Mouse (Mus musculus): Measurements from ENCODE around the gene Lmx1b. TPM values are rescaled to one million over a fixed set of nuclear protein-coding genes. Genes with fewer than 3 reads are reported as not detected.

The Lmx1b gene
- polyA plus RNA-seq, 1 experiment from 2014 or later, result 0.07 TPM

GRCm38 (mm10) chr2:33642650-33643458 lies 2.5 kb upstream of the Lmx1b start:
- Histone ChIP-seq H3K27me3 (ENCODE audit: control insufficient read depth, insufficient read depth, low read length) (peaks cover 99% of the 10 kb centered on the region), H3K9ac (ENCODE audit: low read length) (no peak overlapping the region), H3K36me3 (ENCODE audit: control insufficient read depth, insufficient read depth, low read length) (no peaks in the 10 kb centered on the region), H3K4me3 (ENCODE audit: control insufficient read depth in 1 of 2, insufficient read depth in 1 of 2, low read depth in 1 of 2, low read length in 2 of 2) (peak overlapping the region in 1 of 2 experiments; percentile 20; a peak in 1 of 4 replicates), H3K9me3 (ENCODE audit: control insufficient read depth, low read length) (no peaks in the 10 kb centered on the region), H3K27ac (replicated peaks in 1 of 2; ENCODE audit: control insufficient read depth in 1 of 2, insufficient read depth in 1 of 2, low read depth in 2 of 2, low read length in 2 of 2) (no peak overlapping the region), H3K4me1 (ENCODE audit: control insufficient read depth in 2 of 2, insufficient read depth in 2 of 2, low read length in 2 of 2) (peaks cover 2 to 21% of the 10 kb centered on the region in 2 experiments; a peak in 3 of 4 replicates), H3K4me2 (ENCODE audit: low read length) (peak overlapping the region; percentile 46)
- WGBS, result 3% methylated on average over 42 of the region's 42 CpGs
- ATAC-seq (ENCODE audit: insufficient number of reproducible peaks, insufficient read depth, low FRiP score, low read depth), result no peak

DNA sequence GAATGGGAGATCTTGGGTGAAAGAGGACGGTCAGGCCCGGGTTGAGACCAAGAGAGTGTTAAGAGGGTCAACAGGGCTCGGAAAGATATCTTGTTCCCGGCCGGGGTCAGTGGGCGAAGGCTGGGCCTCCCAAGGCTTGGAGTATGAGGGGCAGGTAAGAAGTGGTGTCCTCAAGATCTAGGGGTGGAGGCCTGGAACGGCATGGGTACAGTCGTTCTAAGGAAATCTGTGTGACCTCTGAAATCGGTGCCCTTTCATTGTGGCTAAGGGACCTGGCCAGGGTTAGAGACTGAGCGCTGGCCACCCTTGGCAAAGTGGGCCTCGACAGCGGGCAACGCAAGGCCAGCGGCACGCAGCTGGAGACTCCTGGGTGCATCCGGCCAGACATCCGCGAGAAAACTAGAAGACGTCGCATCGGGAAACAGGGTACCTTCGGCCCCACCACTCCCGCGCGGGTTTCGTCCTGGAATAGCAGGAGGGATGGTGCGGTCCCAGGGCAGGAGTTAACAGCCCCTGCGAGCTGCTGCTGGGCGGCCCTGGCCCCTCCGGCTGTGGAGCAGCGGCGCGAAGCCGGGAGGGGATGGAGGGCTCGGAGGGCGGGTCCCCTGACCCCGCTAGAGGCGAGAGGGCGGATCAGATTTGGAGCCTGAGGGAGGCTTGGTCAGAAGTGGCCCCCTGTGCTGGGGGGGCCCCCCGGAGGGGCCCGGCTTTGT lies 1.7 kb upstream of the Lmx1b start:
- no peak overlapping the region for H3K27ac ChIP-seq (replicated peaks in 1 of 2; ENCODE audit: control insufficient read depth in 1 of 2, insufficient read depth in 1 of 2, low read depth in 2 of 2, low read length in 2 of 2)
- no peaks in the 10 kb centered on the region for H3K9me3 ChIP-seq (ENCODE audit: control insufficient read depth, low read length)
- H3K9ac ChIP-seq (ENCODE audit: low read length), result no peak overlapping the region
- H3K4me2 ChIP-seq (ENCODE audit: low read length), result peak overlapping the region; percentile 46
- no peaks in the 10 kb centered on the region for H3K36me3 ChIP-seq (ENCODE audit: control insufficient read depth, insufficient read depth, low read length)
- H3K4me1 ChIP-seq (ENCODE audit: control insufficient read depth in 2 of 2, insufficient read depth in 2 of 2, low read length in 2 of 2), result peaks cover 2 to 21% of the 10 kb centered on the region in 2 experiments; a peak in 3 of 4 replicates
- peaks cover 99% of the 10 kb centered on the region for H3K27me3 ChIP-seq (ENCODE audit: control insufficient read depth, insufficient read depth, low read length)
- ATAC-seq (ENCODE audit: insufficient number of reproducible peaks, insufficient read depth, low FRiP score, low read depth), result no peak
- H3K4me3 ChIP-seq (ENCODE audit: control insufficient read depth in 1 of 2, insufficient read depth in 1 of 2, low read depth in 1 of 2, low read length in 2 of 2), result peak overlapping the region in 1 of 2 experiments; percentile 20; a peak in 2 of 4 replicates
- under 1% methylated on average over 41 of the region's 41 CpGs for WGBS

DNA sequence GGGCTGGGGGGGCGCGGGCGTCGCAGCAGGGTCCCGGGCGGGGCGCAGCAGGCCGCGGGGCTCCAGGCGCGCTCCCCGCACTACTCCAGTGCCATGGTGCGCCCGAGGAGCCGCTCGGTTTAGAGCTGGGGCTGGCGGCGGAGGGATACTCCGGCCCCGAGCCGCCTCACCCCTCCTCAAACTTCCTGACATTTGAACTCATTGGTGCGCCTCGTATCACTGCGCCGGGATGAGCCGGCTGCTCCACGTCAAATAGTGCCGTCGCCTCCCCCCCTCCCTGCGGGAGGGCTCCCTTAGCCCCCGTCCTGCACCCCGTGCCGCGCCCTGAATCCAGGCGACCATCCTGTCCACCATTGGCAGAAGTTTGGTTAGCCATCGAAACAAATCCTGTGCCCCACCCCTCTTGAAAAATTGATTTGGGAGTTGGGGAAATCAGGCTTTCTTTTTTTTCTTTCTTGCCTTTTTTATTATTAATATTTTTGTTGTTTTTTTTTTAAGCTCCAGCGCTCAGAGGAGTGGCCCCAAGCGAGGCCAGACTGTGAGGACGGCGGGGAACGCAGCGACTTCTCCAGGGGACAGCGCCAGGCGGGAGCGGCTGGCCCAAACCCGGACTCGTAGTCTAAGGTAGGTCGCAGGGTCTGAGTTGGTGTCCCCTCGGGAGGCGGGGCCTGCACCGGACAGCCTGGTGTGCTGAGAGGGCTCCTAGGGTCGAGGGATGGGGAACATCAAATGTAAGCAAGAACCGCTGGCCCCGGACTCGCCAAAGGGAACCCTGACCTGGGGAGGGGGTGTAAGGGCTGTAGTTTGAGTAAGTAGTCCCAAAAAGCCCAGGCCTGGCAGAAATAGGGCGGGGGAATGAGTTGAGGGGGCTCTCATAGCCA lies 907 bp upstream of the Lmx1b start:
- Histone ChIP-seq H3K9me3 (ENCODE audit: control insufficient read depth, low read length) (no peaks in the 10 kb centered on the region), H3K27ac (replicated peaks in 1 of 2; ENCODE audit: control insufficient read depth in 1 of 2, insufficient read depth in 1 of 2, low read depth in 2 of 2, low read length in 2 of 2) (no peak overlapping the region), H3K4me1 (ENCODE audit: control insufficient read depth in 2 of 2, insufficient read depth in 2 of 2, low read length in 2 of 2) (peaks cover 2 to 21% of the 10 kb centered on the region in 2 experiments; a peak in 3 of 4 replicates), H3K4me3 (ENCODE audit: control insufficient read depth in 1 of 2, insufficient read depth in 1 of 2, low read depth in 1 of 2, low read length in 2 of 2) (peak overlapping the region; percentile 32 to 43), H3K4me2 (ENCODE audit: low read length) (peak overlapping the region; percentile 77), H3K27me3 (ENCODE audit: control insufficient read depth, insufficient read depth, low read length) (peaks cover 92% of the 10 kb centered on the region), H3K9ac (ENCODE audit: low read length) (peak overlapping the region; percentile 48; the same call in 1 of the 2 replicates), H3K36me3 (ENCODE audit: control insufficient read depth, insufficient read depth, low read length) (no peaks in the 10 kb centered on the region)
- ATAC-seq (ENCODE audit: insufficient number of reproducible peaks, insufficient read depth, low FRiP score, low read depth), result no peak
- WGBS, result 1% methylated on average over 50 of the region's 56 CpGs

DNA sequence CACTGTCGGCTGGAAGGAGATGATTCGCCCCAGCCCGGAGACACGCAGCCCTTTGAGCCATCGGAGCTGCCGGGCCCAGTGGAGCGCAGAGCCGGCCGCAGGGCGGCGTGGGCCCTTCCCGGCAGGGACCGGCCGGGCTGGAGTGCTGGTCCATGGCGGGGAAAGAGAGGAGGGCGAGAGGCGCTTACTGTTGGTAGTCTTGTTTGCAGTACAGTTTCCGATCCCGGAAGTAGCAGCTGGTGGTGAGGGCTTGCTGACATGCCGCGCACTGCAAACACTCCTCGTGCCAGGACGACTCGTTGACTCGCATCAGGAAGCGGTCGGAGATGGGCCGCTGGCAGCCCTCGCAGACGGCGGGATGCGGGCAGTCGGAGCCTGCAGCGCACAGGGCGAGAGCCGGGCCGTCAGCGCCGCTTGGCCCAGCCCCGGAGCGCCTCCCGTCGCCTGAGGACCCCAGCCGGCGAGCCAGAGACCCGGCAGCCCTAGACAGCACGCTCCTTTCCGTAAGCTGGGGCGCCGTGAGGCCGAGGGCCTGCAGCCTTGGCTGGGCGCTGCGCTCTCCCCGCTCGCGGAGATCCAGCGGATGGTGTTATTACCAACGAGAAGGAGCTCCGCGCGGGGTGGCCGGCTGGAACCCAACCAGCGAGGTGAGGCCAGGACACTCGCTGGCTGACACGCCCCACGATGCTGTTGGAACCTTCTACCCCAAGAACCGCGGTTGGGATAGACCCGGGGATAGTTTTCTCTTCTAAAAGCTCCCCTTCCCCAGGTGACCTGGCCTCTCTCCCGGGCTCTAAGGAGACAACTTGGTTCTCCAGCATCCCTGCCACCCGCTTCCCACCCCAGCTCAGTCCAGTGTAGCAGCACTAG lies 775 bp downstream of the Lmx1b start:
- Histone ChIP-seq H3K27me3 (ENCODE audit: control insufficient read depth, insufficient read depth, low read length) (peaks cover 93% of the 10 kb centered on the region), H3K27ac (replicated peaks in 1 of 2; ENCODE audit: control insufficient read depth in 1 of 2, insufficient read depth in 1 of 2, low read depth in 2 of 2, low read length in 2 of 2) (no peak overlapping the region), H3K4me2 (ENCODE audit: low read length) (peak overlapping the region; percentile 61), H3K4me1 (ENCODE audit: control insufficient read depth in 2 of 2, insufficient read depth in 2 of 2, low read length in 2 of 2) (peaks cover 2 to 21% of the 10 kb centered on the region in 2 experiments; a peak in 3 of 4 replicates), H3K9ac (ENCODE audit: low read length) (no peak overlapping the region), H3K36me3 (ENCODE audit: control insufficient read depth, insufficient read depth, low read length) (no peaks in the 10 kb centered on the region), H3K4me3 (ENCODE audit: control insufficient read depth in 1 of 2, insufficient read depth in 1 of 2, low read depth in 1 of 2, low read length in 2 of 2) (peak overlapping the region; percentile 3 to 43), H3K9me3 (ENCODE audit: control insufficient read depth, low read length) (no peaks in the 10 kb centered on the region)
- under 1% methylated on average over 64 of the region's 71 CpGs for WGBS
- ATAC-seq (ENCODE audit: insufficient number of reproducible peaks, insufficient read depth, low FRiP score, low read depth), result no peak

DNA sequence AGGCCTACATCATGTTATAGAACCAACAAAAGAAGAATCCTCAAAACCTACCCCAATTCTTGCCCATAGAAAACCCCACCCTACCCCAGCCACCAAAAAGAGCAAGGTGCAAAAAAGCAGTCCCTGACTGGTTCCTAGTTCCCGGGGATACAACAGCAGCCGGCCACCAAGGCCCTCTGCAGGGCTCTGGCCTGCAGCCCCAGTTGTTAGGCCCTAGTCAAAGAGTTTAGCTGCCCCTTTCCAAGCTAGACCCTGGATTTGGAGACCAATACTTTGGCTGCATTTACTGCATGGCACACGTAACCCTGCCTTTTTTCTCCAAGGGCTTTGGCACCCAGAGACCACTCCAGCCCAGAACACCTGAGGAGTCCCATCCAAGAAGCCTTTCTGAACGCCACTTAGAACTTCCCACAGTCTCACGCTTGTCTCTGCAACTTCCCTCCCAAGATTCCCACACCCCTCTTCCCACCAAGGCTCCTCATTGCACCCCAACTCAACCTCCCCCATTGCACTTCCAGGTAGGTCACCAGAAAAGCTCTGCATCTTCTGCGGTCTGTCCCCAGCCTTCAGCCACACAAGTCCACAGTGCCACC lies 2.1 kb downstream of the Lmx1b start:
- no peak overlapping the region for H3K4me3 ChIP-seq (ENCODE audit: control insufficient read depth in 1 of 2, insufficient read depth in 1 of 2, low read depth in 1 of 2, low read length in 2 of 2)
- no peaks in the 10 kb centered on the region for H3K36me3 ChIP-seq (ENCODE audit: control insufficient read depth, insufficient read depth, low read length)
- H3K27ac ChIP-seq (replicated peaks in 1 of 2; ENCODE audit: control insufficient read depth in 1 of 2, insufficient read depth in 1 of 2, low read depth in 2 of 2, low read length in 2 of 2), result no peak overlapping the region
- WGBS, result 32% methylated on average over 6 of the region's 6 CpGs
- H3K9ac ChIP-seq (ENCODE audit: low read length), result no peak overlapping the region
- no peak overlapping the region for H3K4me2 ChIP-seq (ENCODE audit: low read length)
- no peaks in the 10 kb centered on the region for H3K9me3 ChIP-seq (ENCODE audit: control insufficient read depth, low read length)
- H3K4me1 ChIP-seq (ENCODE audit: control insufficient read depth in 2 of 2, insufficient read depth in 2 of 2, low read length in 2 of 2), result peaks cover 2 to 21% of the 10 kb centered on the region in 2 experiments; a peak in 3 of 4 replicates
- peaks cover 93% of the 10 kb centered on the region for H3K27me3 ChIP-seq (ENCODE audit: control insufficient read depth, insufficient read depth, low read length)
- ATAC-seq (ENCODE audit: insufficient number of reproducible peaks, insufficient read depth, low FRiP score, low read depth), result no peak

GRCm38 (mm10) chr2:33637288-33637687 lies 3.0 kb downstream of the Lmx1b start:
- Histone ChIP-seq H3K27me3 (ENCODE audit: control insufficient read depth, insufficient read depth, low read length) (peaks cover 93% of the 10 kb centered on the region), H3K4me1 (ENCODE audit: control insufficient read depth in 2 of 2, insufficient read depth in 2 of 2, low read length in 2 of 2) (peaks cover 2 to 17% of the 10 kb centered on the region in 2 experiments; a peak in 3 of 4 replicates), H3K4me2 (ENCODE audit: low read length) (no peak overlapping the region), H3K27ac (replicated peaks in 1 of 2; ENCODE audit: control insufficient read depth in 1 of 2, insufficient read depth in 1 of 2, low read depth in 2 of 2, low read length in 2 of 2) (no peak overlapping the region), H3K36me3 (ENCODE audit: control insufficient read depth, insufficient read depth, low read length) (no peaks in the 10 kb centered on the region), H3K4me3 (ENCODE audit: control insufficient read depth in 1 of 2, insufficient read depth in 1 of 2, low read depth in 1 of 2, low read length in 2 of 2) (no peak overlapping the region), H3K9ac (ENCODE audit: low read length) (no peak overlapping the region), H3K9me3 (ENCODE audit: control insufficient read depth, low read length) (no peaks in the 10 kb centered on the region)
- no peak for ATAC-seq (ENCODE audit: insufficient number of reproducible peaks, insufficient read depth, low FRiP score, low read depth)
- 6% methylated on average over 7 of the region's 7 CpGs for WGBS

All from heart, embryonic 14.5 days (tissue).